Mouse (Mus musculus) embryonic facial prominence, embryonic 13.5 days (tissue): ENCODE measurements at regions not wholly inside any gene's neighbourhood (a gene's known extent, or its start where the extent isn't known, plus 50 kb on each side); places are given as distances from the start of the nearest gene placed in this dataset.

Experiments used
- ATAC-seq: fragments of 200-750 bp; cut with Nextera tagmentation; 2 replicates; pipeline ENCODE4 v1.8.0; 2017; ENCODE audit warnings: low read depth; ENCODE audit not compliant: insufficient number of reproducible peaks, insufficient read depth, low FRiP score, low TSS enrichment
- H3K27ac ChIP-seq: fragments of 300-500 bp; sonication (generic); 2 replicates; pipeline ENCODE4 v1.5.1; 2015; ENCODE audit warnings: moderate library complexity, mild to moderate bottlenecking, inconsistent platforms
- H3K27me3 ChIP-seq: fragments of 300-500 bp; sonication (generic); 2 replicates; pipeline ENCODE4 v1.6.1; 2015; ENCODE audit warnings: mild to moderate bottlenecking, inconsistent platforms
- H3K36me3 ChIP-seq: fragments of 300-500 bp; sonication (generic); 2 replicates; pipeline ENCODE4 v1.6.1; 2015; ENCODE audit warnings: mild to moderate bottlenecking, inconsistent platforms
- H3K4me1 ChIP-seq: fragments of 300-500 bp; sonication (generic); 2 replicates; pipeline ENCODE4 v1.6.1; 2015; ENCODE audit warnings: inconsistent platforms
- H3K4me2 ChIP-seq: fragments of 300-500 bp; sonication (generic); 2 replicates; pipeline ENCODE4 v1.6.1; 2015; ENCODE audit warnings: moderate library complexity, mild to moderate bottlenecking, inconsistent platforms
- H3K4me3 ChIP-seq: fragments of 300-500 bp; sonication (generic); 2 replicates; pipeline ENCODE4 v1.5.1; 2015; ENCODE audit warnings: mild to moderate bottlenecking, inconsistent platforms
- H3K9ac ChIP-seq: fragments of 300-500 bp; sonication (generic); 2 replicates; pipeline ENCODE4 v1.6.1; 2015; ENCODE audit warnings: mild to moderate bottlenecking, inconsistent platforms
- H3K9me3 ChIP-seq: fragments of 300-500 bp; sonication (generic); 2 replicates; pipeline ENCODE4 v1.6.1; 2016; ENCODE audit warnings: inconsistent platforms
- WGBS: fragments of 180-500 bp; shearing (Covaris S2); methylation state at CpG from one replicate; pipeline ENCODE4 v1.1.7; 2015; ENCODE audit warnings: mixed read lengths; 5-methylcytosine and 5-hydroxymethylcytosine counted together

DNA sequence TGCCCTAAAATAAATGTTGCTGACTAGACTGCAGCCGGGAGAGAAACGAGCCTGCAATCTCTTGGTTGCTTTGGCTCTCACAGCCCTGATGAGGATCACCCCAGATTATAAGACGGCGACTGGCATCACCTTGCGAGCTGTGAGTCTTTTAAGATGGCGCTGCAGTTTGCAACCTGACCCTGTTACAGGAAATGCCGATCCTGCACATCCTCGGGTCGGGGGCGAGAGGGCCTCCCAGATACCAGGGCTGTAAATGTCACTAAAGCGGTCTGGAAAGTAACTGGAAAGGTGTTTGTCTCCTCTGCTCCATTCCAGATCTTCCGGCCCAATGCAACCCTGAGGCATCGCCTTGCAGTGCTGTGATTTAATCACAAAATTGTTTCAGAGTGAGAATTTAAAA is 53.4 kb downstream of the Cartpt start:
- Histone ChIP-seq H3K4me1 (peaks cover 18% of the 10 kb centered on the region), H3K9ac (no peak overlapping the region), H3K9me3 (no peaks in the 10 kb centered on the region), H3K27me3 (no peaks in the 10 kb centered on the region), H3K36me3 (no peaks in the 10 kb centered on the region), H3K4me2 (0 out of 2 replicates have a peak overlapping the region, but pooled peaks have one; percentile 30), H3K4me3 (no peak overlapping the region), H3K27ac (no peak overlapping the region)
- no peak for ATAC-seq
- WGBS: 23% methylated on average over 13 of the region's 13 CpGs

DNA sequence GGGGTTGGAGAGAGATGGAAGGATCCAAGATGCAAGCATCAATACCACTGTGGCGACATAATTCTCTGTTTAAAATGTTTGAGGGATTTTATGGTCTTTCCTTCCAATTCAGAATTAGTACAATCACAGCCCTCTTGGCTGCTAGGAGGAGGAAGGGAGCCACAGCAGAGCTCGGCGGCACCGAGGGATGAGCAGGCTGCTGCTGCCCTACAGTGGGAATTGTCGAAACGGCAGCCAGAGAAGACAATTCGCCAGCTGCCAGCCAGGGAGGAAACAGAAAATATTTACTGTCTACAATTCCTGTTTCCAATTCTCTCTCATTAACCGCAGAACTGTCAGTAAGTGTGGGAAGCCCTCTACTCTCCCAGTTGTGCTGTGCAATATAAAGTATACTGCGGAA is 58.3 kb downstream of the Cartpt start:
- no peak overlapping the region for H3K4me3 ChIP-seq
- ATAC-seq: peak; percentile 52; the same call in 1 of the 2 replicates
- H3K4me2 ChIP-seq: no peak overlapping the region
- H3K4me1 ChIP-seq: peaks cover 32% of the 10 kb centered on the region
- no peaks in the 10 kb centered on the region for H3K36me3 ChIP-seq
- H3K27ac ChIP-seq: no peak overlapping the region
- no peaks in the 10 kb centered on the region for H3K27me3 ChIP-seq
- 25% methylated on average over 9 of the region's 9 CpGs for WGBS
- no peaks in the 10 kb centered on the region for H3K9me3 ChIP-seq
- no peak overlapping the region for H3K9ac ChIP-seq

DNA sequence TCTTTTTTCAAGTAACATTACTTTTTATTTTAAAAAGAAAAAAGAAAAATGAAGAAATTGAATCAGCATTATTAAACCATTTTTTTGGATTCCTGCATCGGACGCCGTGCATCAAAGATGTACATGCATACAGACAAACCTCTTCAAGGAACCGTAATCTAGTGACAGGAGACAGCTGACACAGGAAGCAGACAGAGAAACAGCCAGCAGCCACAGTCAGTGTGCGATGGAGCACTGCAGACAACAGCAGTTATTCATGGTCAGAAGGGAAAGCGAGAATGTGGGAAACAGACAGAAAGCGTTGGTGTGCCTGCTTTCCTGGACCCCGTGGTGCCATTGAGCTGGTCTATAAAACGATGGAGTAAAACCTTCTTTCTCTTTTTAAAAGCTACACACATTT is 61.4 kb downstream of the Cartpt start:
- no peak for ATAC-seq
- Histone ChIP-seq H3K4me3 (no peak overlapping the region), H3K36me3 (no peaks in the 10 kb centered on the region), H3K27me3 (no peaks in the 10 kb centered on the region), H3K27ac (peak overlapping the region; percentile 61), H3K4me1 (peaks cover 22% of the 10 kb centered on the region), H3K9me3 (no peaks in the 10 kb centered on the region), H3K9ac (no peak overlapping the region), H3K4me2 (no peak overlapping the region)
- 43% methylated on average over 9 of the region's 9 CpGs for WGBS

DNA sequence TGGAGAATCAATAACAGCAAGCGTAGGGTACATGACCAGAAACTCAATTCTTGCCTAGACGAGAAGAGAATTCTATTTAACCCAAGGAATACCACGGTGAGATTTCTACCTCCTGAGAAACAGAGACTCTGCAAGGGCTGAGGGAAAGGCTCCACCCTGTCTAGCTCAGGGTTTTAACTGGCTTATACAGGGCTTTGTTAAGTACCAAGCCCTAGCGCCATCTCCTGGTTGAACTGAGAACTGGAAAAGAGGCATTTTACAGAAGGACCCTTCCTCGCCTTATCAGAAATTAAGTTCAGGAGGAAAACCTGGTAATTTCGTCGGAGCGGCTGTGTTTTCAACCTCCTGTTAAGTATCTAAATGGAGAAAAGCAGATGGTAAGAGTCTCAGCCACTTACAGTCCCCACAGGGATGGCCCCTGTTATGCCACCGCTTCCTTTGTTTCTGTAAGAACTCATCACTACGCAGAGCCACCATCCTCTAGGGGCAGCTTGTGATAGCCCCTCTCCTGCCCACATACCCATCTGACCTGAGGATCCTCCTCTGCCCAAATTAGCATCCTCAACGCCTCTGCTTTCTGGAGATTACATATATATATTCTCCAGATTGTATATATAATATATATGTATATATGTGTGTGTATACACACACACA is 63.0 kb downstream of the Cartpt start:
- Histone ChIP-seq H3K27ac (no peak overlapping the region), H3K9ac (no peak overlapping the region), H3K27me3 (no peaks in the 10 kb centered on the region), H3K4me1 (peaks cover 22% of the 10 kb centered on the region), H3K4me2 (no peak overlapping the region), H3K9me3 (no peaks in the 10 kb centered on the region; the same call in 1 of the 2 replicates), H3K4me3 (no peak overlapping the region), H3K36me3 (no peaks in the 10 kb centered on the region)
- 36% methylated on average over 11 of the region's 11 CpGs for WGBS
- no peak for ATAC-seq

DNA sequence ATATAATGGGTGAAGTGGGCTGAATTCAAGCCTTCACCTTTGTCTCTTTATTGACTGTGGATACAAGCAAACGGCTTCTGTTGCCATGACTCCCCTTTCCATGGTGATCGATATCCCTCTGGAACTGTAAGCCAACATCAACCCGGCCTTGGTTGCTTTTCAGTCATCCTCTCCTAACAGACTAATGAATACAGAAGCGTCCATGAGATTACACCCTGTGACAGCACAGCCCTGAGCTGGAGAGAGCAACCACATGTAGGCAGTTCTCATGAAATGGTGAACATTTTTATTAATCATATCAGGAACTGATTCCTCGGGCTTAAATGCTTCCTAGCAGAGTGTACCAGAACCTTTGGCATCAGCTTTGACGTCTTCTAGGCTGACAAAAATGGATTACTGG is 63.7 kb downstream of the Cartpt start:
- Histone ChIP-seq H3K4me1 (peaks cover 20% of the 10 kb centered on the region), H3K9me3 (no peaks in the 10 kb centered on the region; the same call in 1 of the 2 replicates), H3K4me3 (no peak overlapping the region), H3K4me2 (no peak overlapping the region), H3K36me3 (no peaks in the 10 kb centered on the region), H3K9ac (no peak overlapping the region), H3K27me3 (no peaks in the 10 kb centered on the region), H3K27ac (no peak overlapping the region)
- WGBS: 85% methylated on average over 6 of the region's 6 CpGs
- no peak for ATAC-seq

DNA sequence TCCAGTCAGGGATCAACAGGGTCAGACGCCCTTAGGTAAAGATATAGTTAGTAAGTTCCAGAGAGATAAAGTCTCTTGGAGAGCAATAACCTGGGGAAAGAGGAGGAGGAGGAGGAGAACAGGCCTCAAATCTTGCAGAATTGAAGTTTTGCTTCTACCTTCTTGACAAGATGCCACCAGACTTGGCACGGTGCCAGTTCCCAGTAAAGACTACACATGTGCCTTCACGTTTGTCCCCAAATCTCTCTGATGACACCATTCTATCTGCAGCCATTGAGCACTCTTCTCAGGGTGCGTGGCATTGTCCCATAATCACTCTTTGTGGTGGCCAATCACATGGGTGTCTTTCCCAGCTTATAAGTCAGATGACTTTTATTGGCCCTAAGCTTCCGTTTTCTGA is 64.3 kb downstream of the Cartpt start:
- H3K4me3 ChIP-seq: no peak overlapping the region
- no peaks in the 10 kb centered on the region; the same call in 1 of the 2 replicates for H3K9me3 ChIP-seq
- ATAC-seq: no peak
- peaks cover 17% of the 10 kb centered on the region for H3K4me1 ChIP-seq
- H3K27me3 ChIP-seq: no peaks in the 10 kb centered on the region
- WGBS: 79% methylated on average over 5 of the region's 5 CpGs
- H3K27ac ChIP-seq: no peak overlapping the region
- no peak overlapping the region for H3K9ac ChIP-seq
- no peak overlapping the region for H3K4me2 ChIP-seq
- no peaks in the 10 kb centered on the region for H3K36me3 ChIP-seq

DNA sequence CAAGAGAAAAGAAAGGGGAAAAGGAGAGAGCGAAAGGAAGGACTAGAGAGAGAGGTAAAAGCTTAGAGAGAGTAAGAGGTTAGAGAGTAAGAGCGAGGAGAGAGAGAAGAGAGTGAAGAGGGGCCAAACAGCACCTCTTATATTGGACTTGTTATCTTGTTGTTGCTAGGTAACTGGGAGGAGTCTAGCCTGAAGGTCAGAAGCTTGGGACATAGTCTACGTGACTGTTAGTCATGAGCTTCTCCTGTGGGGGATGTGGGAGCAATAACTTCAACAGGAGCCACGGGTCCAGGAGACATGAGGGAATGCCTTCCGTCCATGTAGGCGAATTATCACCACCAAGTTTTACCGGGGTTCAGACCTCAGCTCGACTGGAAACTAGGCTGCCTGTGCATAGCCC is 65.4 kb downstream of the Cartpt start:
- 92% methylated on average over 8 of the region's 8 CpGs for WGBS
- Histone ChIP-seq H3K36me3 (no peaks in the 10 kb centered on the region), H3K9me3 (no peaks in the 10 kb centered on the region; the same call in 1 of the 2 replicates), H3K27me3 (no peaks in the 10 kb centered on the region), H3K27ac (no peak overlapping the region), H3K4me1 (peaks cover 15% of the 10 kb centered on the region), H3K4me3 (no peak overlapping the region), H3K4me2 (no peak overlapping the region), H3K9ac (no peak overlapping the region)
- ATAC-seq: no peak

DNA sequence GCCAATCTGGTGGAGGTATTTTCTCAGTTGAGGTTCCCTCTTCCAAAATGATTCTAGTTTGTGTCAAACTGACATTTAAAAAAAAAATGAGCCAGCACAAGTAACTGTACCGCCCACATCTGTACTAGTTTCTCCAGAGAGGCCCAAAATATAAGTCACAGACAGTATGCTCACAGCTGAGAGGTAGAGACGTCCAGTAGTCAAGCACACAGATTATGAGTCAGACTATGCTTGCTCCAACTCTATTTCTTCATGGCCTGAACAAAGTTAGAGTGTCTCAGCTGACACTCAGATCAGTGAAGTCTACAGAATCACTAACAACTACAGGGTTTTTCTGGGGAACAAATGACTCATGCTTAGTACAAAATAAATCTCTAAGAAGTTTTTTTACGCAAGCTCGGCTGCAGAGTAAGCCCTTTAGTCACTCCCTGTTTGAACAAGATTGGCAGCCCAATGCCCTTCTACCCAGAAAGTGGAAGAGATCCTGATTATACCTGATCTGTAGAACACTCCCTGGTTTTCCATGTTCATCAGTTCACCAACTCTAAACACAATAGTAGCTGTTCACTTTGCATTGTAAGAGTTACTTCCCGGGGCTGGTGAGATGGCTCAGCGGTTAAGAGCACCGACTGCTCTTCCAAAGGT is 70.7 kb downstream of the Cartpt start:
- Histone ChIP-seq H3K4me1 (no peaks in the 10 kb centered on the region), H3K27ac (no peak overlapping the region), H3K9me3 (no peaks in the 10 kb centered on the region; the same call in 1 of the 2 replicates), H3K4me2 (no peak overlapping the region), H3K36me3 (no peaks in the 10 kb centered on the region), H3K4me3 (no peak overlapping the region), H3K27me3 (no peaks in the 10 kb centered on the region), H3K9ac (no peak overlapping the region)
- ATAC-seq: no peak
- 92% methylated on average over 7 of the region's 7 CpGs for WGBS

DNA sequence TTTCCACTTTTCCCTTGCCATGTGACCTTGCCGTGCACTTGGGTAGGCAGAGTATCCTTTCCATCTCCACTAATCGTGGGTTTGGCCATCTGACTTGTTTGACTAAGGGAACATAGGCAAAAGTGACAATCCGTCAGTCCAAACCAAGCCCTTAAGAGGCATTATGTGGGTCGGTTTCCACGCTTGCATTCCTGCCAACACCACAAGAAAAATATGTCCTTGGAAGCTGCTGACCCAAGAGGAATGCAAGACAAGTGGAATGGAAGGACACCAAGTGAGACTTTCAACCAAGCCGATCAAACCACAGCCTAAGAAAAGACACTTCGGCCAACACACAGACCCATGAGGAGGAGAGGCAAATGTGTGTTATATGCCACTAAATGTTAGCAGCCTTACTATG is 73.3 kb downstream of the Cartpt start:
- Histone ChIP-seq H3K27me3 (no peaks in the 10 kb centered on the region), H3K4me1 (no peaks in the 10 kb centered on the region), H3K4me2 (no peak overlapping the region), H3K36me3 (no peaks in the 10 kb centered on the region), H3K4me3 (no peak overlapping the region), H3K27ac (no peak overlapping the region), H3K9ac (no peak overlapping the region), H3K9me3 (no peaks in the 10 kb centered on the region)
- no peak for ATAC-seq
- 88% methylated on average over 7 of the region's 7 CpGs for WGBS

DNA sequence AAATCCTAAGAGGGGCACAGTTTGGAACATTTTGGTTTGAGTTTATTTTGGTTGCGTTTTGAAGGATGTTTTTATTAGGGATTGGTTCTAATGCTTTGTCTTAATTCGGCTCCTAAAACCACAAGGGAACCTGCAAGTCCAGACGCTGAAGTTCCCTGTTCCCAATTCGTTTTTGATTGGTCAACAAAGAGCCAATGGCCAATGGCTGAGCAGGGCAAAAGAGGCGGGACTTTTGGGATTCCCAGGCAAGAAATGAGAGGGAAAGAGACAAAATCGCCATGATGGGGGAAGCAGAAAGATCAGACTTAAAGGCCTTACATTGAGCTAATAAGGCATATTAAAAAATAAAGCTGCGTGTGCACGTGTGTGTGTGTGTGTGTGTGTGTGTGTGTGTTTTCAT is 76.3 kb downstream of the Cartpt start:
- no peaks in the 10 kb centered on the region for H3K4me1 ChIP-seq
- no peak overlapping the region for H3K9ac ChIP-seq
- WGBS: 65% methylated on average over 8 of the region's 8 CpGs
- H3K9me3 ChIP-seq: no peaks in the 10 kb centered on the region
- no peaks in the 10 kb centered on the region for H3K36me3 ChIP-seq
- no peak for ATAC-seq
- no peak overlapping the region for H3K4me3 ChIP-seq
- no peak overlapping the region for H3K27ac ChIP-seq
- no peaks in the 10 kb centered on the region for H3K27me3 ChIP-seq
- no peak overlapping the region for H3K4me2 ChIP-seq

DNA sequence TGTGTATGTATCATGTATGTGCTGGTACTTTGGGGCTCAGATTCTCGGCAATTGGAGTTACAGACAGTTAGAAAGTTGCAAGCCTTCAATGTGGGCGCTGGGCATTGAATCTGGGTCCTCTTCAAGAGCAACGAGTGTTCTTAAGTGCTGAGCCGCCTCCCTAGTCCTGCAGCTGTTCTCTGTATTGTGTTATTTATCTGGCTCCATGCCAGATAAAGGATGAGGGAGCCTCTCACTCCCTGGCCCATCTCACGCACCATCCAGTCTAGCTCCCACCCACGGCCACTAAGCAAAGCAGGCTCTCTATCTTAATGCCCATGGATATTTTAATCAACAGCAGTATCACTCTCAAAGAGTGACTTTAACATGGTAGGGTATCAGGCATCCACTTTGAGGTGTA is 84.2 kb downstream of the Cartpt start:
- 57% methylated on average over 6 of the region's 6 CpGs for WGBS
- H3K36me3 ChIP-seq: no peaks in the 10 kb centered on the region
- no peaks in the 10 kb centered on the region; the same call in 1 of the 2 replicates for H3K4me1 ChIP-seq
- no peak for ATAC-seq
- no peak overlapping the region for H3K4me2 ChIP-seq
- no peaks in the 10 kb centered on the region for H3K9me3 ChIP-seq
- H3K9ac ChIP-seq: no peak overlapping the region
- no peaks in the 10 kb centered on the region for H3K27me3 ChIP-seq
- no peak overlapping the region for H3K4me3 ChIP-seq
- H3K27ac ChIP-seq: no peak overlapping the region

DNA sequence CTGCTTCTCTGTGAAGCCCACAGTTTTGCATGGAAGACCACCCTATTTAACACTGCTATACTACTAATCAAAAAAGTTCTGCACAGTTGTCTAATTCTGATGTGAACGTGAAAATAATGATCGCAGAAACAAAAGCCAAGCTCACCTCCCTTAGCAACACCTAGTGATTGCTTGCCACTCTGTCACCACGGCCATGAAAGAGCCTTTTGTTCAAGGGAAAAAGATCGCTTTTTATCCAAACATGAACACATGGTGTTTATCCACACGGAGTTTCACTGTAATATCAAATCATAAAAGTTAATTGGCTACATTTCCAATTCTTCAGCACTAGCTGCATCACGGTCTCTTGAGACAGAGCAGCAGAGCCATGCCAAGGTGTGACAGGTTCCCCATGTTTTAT is 85.1 kb downstream of the Cartpt start:
- H3K36me3 ChIP-seq: no peaks in the 10 kb centered on the region
- H3K4me2 ChIP-seq: no peak overlapping the region
- no peak for ATAC-seq
- no peaks in the 10 kb centered on the region; the same call in 1 of the 2 replicates for H3K4me1 ChIP-seq
- H3K27me3 ChIP-seq: no peaks in the 10 kb centered on the region
- H3K4me3 ChIP-seq: no peak overlapping the region
- no peak overlapping the region for H3K9ac ChIP-seq
- no peaks in the 10 kb centered on the region for H3K9me3 ChIP-seq
- WGBS: 71% methylated on average over 6 of the region's 6 CpGs
- no peak overlapping the region for H3K27ac ChIP-seq
